Mouse (Mus musculus) T-helper 1 cell (primary cell): ENCODE measurements around the gene Rpl26.

Source experiments
- in situ Hi-C: fragments of 300-600 bp; cut with MboI, MseI; formaldehyde crosslinking; loops from one replicate; pipeline ENCODE4 v1.15.1; 2025; ENCODE audit warnings: high pct_unique_total_duplicates

The Rpl26 gene

GRCm38 (mm10) chr11:68901351-68902046 lies at the start of gene Rpl26:
Gene Rpl26, plus strand, starts transcription at chr11:68901583.
- in situ Hi-C loops: no loop called here

- in situ Hi-C loops: no loop called here
Measured at GRCm38 (mm10) chr11:68851644-68852485, 49.5 kb upstream of the Rpl26 start.

DNA sequence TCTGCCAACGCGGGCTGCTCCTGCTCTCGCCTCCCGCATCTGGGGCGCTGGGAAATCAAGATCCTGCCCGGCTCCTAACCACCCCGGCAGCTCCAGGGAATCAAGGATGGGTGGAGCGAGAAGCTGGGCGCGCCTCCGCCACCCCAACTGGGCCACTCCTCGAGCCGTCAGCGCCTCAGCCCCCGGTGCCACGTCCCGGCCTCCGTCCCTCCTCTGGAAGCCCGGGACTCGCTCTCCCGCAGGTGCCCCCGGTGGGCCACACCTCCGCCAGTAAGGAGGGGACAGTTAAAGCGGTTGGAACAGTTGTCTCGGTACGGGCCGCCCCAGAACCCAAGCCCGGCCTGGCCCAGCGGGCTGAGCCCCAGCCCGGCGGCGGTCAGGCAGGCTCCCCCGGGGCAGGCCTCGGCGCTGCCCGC lies 48.9 kb upstream of the Rpl26 start:
- in situ Hi-C loops: no loop called here

- in situ Hi-C loops: no loop called here
Measured at GRCm38 (mm10) chr11:68852932-68853409, 48.4 kb upstream of the Rpl26 start.

GRCm38 (mm10) chr11:68853611-68854401 lies 47.6 kb upstream of the Rpl26 start:
- in situ Hi-C loops: no loop called here

- in situ Hi-C loops: no loop called here
Measured at GRCm38 (mm10) chr11:68854621-68855020, 46.8 kb upstream of the Rpl26 start.

DNA sequence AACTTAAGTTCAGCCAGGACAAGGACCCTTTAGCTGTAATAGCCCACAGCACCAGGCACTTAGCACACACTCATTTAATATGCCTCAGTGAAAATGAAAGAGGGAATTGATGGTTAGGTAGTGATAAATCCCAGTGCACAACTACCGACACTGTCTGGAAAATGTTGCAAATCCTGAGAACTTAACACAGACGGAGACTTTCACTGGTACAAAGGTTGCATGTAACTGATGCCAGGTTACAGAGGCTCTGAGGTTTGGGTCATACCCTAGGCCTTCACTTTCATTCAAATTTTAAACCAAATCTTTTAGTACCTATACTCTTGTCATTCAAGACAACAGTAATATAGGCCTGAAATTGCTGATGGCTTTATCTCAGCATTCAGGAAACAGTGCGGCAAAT lies 44.1 kb upstream of the Rpl26 start:
- in situ Hi-C loops: no loop called here

GRCm38 (mm10) chr11:68859943-68860593 lies 41.3 kb upstream of the Rpl26 start:
- in situ Hi-C loops: no loop called here

DNA sequence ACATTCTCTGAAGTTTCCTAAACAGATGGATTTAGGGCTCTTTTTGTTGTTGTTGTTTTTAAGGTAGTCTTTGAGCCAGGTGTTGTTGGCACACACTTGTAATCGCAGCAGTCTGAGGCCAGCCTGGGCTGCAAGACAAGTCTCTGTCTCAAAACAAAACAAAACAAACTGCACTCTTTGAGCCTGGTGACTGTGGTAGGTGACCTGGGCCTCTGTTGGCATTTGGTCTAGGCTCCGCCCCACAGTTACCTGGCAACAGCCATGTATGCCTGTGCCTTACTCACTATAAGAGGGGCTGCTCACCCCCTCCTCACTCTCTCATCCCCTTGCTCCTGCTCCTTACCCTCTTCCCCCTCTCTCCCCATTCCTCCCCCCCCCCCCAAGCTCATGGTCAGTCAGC lies 39.1 kb upstream of the Rpl26 start:
- in situ Hi-C loops: no loop called here

- in situ Hi-C loops: no loop called here
Measured at GRCm38 (mm10) chr11:68863631-68864091, 37.7 kb upstream of the Rpl26 start.

DNA sequence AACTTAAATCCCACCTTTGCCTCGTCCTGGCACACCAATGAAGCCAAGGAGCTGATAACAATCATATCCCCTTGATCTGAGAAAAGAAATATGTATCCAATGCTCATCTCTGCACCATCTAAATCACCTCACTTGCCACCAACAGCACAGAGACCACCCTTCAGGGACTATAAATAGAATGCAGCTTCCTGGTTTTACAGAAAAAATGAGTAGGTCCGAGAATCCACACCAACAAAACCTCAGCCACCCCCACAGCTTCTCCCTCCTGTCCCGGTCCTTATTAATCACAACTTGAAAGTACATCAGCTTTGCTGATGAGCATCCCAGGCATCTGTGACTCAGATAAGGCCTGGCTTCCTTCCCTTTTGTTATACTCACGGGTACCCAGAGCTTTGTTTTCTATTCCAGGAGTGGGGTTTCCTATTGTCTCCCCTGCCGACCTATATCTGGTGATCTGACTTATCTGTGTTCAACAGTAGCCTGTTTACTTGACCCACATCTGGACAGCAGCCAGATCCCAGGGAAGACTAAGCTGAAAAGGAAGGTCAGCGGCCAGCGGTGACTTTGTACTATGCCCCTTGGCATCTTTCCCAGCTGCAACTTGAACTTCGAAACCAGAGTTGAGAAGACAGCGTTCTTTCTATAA lies 36.7 kb upstream of the Rpl26 start:
- in situ Hi-C loops: no loop called here

DNA sequence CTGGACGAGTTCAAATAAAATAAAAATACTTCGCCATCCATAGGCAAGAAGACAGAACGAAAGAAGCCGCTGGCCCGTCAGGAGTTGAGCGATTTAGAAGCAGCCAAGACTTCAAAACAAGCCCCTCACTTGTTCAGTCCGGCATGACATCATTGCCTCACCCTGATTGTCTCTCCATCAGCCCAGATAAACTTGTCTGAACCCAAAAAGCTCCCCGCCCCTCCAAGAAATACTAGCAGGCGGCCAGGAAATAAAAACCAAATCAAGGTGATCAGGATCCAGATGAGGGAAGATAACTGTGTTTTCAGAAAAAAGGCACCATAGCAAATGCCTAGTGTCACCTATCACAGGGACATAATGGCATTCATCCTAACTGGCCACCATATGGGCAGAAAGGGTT lies 30.1 kb upstream of the Rpl26 start:
- in situ Hi-C loops: loop anchor here (10.0 kb wide), 1 partner anchor 286 kb away; the partner anchor contains the start of gene Ccdc42

DNA sequence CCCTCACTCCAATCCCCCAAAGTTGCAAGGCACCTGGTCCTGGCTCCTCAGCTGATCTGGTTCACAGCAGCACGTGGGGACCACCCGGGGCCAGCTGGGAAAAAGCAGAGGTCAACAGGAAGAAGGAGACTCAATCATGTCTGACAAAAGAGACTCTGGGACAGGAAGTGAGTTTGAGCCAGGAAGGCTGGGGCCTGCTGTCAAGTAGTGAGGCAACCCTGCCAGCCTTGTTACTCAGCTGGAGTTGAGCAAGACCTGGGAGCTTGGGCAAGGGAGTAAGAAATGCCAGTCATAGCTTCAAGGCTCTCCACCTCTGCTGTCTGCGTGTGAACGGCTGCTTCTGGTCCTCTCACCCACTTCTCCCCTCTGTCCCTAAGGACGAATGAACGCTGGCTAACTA lies 29.6 kb upstream of the Rpl26 start, which contains the start of gene Ndel1:
TSS of gene Ndel1 (minus strand) at position 111 of the 400 bp plus-strand sequence.
- in situ Hi-C loops: loop anchor here (10.0 kb wide), 1 partner anchor 287 kb away; the partner anchor contains the start of gene Ccdc42

GRCm38 (mm10) chr11:68874841-68875240 lies 26.5 kb upstream of the Rpl26 start:
- in situ Hi-C loops: loop anchor here (10.0 kb wide), 1 partner anchor 290 kb away; the partner anchor contains the start of gene Ccdc42

DNA sequence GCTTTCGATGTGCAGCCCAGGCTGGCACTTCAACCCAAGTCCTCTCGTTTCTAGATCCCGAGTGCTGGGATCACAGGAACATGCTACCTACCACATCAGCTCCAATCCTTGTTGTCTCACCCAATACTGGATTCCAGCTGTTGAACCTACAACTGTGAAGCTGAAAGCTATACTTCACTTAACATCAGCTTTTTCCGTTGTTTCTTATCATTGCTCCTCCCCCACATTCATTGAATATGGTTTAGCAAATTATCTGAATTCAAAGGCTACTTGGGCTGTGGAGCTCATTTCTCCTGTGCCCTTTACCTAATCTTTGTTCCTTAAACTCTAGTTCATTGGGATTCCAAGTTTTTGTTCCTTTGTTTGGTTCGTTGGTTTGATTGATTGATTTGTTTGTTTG lies 22.6 kb upstream of the Rpl26 start:
- in situ Hi-C loops: loop anchor here (10.0 kb wide), 1 partner anchor 294 kb away; the partner anchor contains the start of gene Ccdc42

DNA sequence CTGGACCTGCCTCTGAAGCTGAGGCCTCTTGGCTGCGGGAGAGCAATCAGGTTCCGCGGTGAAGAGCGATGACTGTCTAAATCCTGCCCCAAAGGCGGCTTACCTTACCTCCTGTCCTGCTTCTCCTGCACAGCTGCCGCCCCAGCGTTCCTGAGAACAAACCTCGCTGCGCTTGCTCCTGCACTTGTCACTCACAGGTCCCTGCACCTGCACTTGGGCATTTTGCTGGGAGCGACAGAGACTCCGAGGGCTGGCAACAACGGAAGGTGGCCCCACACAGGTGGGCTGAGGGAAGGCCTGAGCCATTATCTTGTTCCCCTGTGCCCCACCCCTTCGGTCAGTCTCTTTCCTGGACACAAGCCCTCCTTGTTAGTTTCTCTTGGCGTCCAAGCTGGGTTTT lies 19.3 kb upstream of the Rpl26 start:
- in situ Hi-C loops: no loop called here

DNA sequence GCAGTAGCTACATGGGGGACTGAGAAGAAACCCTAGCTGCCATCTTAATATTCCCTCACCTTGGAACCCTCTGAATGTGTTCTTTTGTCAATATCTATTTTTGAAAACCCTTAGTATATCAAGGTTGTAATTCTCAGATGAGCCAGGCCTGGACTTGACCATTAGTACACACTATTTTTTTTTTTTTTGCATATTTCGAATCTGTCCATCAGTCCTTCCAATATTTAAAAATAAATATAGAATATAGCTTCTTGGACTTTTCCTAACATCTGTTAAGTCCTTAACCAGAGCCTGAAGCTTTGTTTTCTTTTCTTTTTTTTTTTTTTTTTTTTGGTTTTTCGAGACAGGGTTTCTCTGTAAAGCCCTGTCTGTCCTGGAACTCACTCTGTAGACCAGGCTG lies 17.5 kb upstream of the Rpl26 start:
- in situ Hi-C loops: no loop called here

DNA sequence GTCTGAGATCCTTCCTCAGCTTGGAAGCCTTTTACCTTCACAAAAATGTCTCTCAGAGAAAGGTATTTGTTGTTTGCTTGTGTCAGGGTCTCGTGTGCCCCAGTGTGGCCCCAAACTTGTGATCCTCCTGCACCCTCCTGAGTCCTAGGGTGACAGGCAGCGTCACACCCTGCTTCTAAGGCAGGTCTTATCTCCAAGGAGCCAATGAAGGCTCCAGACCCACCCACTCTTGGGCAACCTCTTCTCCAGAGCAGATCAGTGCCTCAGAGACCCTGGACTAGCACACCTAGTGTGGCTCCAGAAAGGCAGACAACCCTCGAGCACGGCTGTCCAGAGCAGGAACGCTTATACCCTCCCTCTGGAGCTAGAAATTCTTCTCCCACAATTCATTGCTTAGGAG lies 17.0 kb upstream of the Rpl26 start:
- in situ Hi-C loops: no loop called here

DNA sequence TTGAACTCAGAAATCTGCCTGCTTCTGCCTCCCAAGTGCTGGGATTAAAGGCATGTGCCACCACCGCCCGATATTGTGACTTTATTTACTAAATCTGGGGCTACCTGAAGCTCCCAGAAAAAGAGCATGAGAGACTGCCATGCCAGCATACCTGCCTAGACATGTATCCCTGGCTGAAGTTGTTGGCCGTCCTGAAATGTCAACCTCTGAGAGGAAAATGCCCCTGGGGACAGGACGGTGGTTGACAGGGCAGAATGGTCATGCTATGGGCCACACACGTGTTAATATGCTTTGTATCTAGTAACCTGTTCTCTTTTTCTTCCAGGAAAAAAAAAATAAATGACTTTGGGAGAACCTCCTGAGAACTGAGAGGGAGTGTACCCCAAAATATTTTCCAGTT lies 15.3 kb upstream of the Rpl26 start:
- in situ Hi-C loops: no loop called here

GRCm38 (mm10) chr11:68888253-68888652 lies 13.1 kb upstream of the Rpl26 start, which contains the start of gene Rnf222:
Gene Rnf222, plus strand, starts transcription at chr11:68888553.
- in situ Hi-C loops: no loop called here
